Mouse (Mus musculus) embryonic facial prominence, embryonic 14.5 days (tissue): ENCODE results near the gene Dmbx1. TPM values are rescaled to one million over a fixed set of nuclear protein-coding genes. Genes with fewer than 3 reads are reported as not detected.

Experiments
- ATAC-seq: fragments of 200-750 bp; cut with Nextera tagmentation; 2 replicates; pipeline ENCODE4 v1.8.0; 2017; ENCODE audit warnings: low read depth, moderate number of reproducible peaks, moderate TSS enrichment
- DNase-seq: peaks from one replicate; pipeline ENCODE4 v3.0.0-alpha.2; 2015; ENCODE audit warnings: low spot score
- H3K27ac ChIP-seq: fragments of 300-500 bp; sonication (generic); replicated peaks from 2 replicates; pipeline ENCODE4 v1.5.1; 2014; ENCODE audit warnings: low read depth, mild to moderate bottlenecking, low read length, moderate library complexity
- H3K27me3 ChIP-seq: fragments of 300-500 bp; sonication (generic); replicated peaks from 2 replicates; pipeline ENCODE4 v1.6.1; 2014; ENCODE audit warnings: low read length; ENCODE audit not compliant: control insufficient read depth, insufficient read depth
- H3K36me3 ChIP-seq: fragments of 300-500 bp; sonication (generic); 2 replicates; pipeline ENCODE4 v1.6.1; 2014; ENCODE audit warnings: low read length, mixed read lengths; ENCODE audit not compliant: control insufficient read depth, insufficient read depth
- H3K4me1 ChIP-seq: fragments of 300-500 bp; sonication (generic); 2 replicates; pipeline ENCODE4 v1.6.1; 2014; ENCODE audit warnings: antibody characterized with exemption, low read length; ENCODE audit not compliant: control insufficient read depth, insufficient read depth
- H3K4me2 ChIP-seq: fragments of 300-500 bp; sonication (generic); 2 replicates; pipeline ENCODE4 v1.6.1; 2014; ENCODE audit warnings: low read depth, mild to moderate bottlenecking, low read length, moderate library complexity, mixed read lengths
- H3K4me3 ChIP-seq: fragments of 300-500 bp; sonication (generic); 2 replicates; pipeline ENCODE4 v1.5.1; 2014; ENCODE audit warnings: low read depth, mild to moderate bottlenecking, low read length
- H3K9ac ChIP-seq: fragments of 300-500 bp; sonication (generic); 2 replicates; pipeline ENCODE4 v1.6.1; 2014; ENCODE audit warnings: low read depth, mild to moderate bottlenecking, low read length, moderate library complexity, mixed read lengths
- H3K9me3 ChIP-seq: fragments of 300-500 bp; sonication (generic); 2 replicates; pipeline ENCODE4 v1.6.1; 2016; ENCODE audit warnings: low read length; ENCODE audit not compliant: control insufficient read depth
- WGBS: fragments of 180-500 bp; shearing (Covaris S2); extraction: QIAGEN DNeasy Blood & Tissue Kit; methylation state at CpG from one replicate; pipeline ENCODE4 v1.1.7; 2014; 5-methylcytosine and 5-hydroxymethylcytosine counted together
- polyA plus RNA-seq: library from polyadenylated mRNA; unstranded; fragments of >200 nt; fragmentation: Nextera tagmentation; extraction: Ambion mirVana; gene quantifications from 2 replicates; pipeline ENCODE4 v1.2.1, GENCODE M21; 2014

The Dmbx1 gene
- polyA plus RNA-seq, 1 experiment from 2014 or later = 0.26 TPM

DNA sequence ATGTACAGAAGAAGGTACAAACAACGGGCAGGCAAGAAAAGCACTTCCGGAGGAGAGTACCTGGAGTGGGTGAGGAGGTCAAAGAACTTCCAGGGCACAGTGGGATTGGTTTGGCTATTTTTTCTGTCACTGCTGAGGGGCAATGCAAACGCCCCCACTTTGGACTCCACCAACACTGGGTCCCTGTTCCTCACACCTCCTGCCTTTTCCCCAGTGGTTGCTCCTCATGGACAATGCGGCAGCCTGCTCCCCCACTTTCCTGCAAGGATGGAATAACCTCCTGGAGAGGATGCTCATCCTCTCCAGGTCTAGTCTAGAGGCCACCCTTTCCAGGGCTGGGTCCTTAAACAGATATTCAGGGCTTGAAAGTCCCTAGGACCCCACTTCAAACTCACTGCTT is 39.2 kb upstream of the Dmbx1 start:
- Histone ChIP-seq H3K36me3 (no peaks in the 10 kb centered on the region), H3K9me3 (no peaks in the 10 kb centered on the region), H3K4me1 (0 out of 2 replicates have a peak, but pooled peaks cover 3% of the 10 kb centered on the region), H3K27ac (no peak overlapping the region), H3K4me2 (peak overlapping the region; percentile 53; the same call in 1 of the 2 replicates), H3K4me3 (no peak overlapping the region), H3K27me3 (peaks cover 82% of the 10 kb centered on the region), H3K9ac (no peak overlapping the region)
- no peak for DNase-seq
- ATAC-seq = no peak
- 11% methylated on average over 4 of the region's 4 CpGs for WGBS

DNA sequence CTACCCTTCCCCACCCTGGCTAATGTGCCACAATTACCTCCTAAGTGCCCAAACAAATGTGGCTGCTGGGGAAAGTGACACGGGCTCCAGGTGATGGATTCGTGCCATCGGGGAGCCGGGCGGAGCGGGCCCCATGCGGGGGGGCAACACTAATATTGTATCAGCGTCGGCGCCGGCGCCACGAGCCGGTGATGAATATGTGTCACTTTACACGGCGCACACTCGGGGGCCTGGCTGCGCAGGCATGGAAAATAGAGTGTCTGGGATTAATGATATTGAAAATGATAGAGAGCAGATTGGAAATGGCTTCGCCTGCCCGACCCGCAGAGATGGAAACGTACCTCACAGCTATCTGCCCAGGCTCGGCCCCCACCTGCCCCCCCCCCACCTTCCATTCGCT is 32.8 kb upstream of the Dmbx1 start:
- Histone ChIP-seq H3K4me1 (no peaks in the 10 kb centered on the region), H3K27me3 (peaks cover 89% of the 10 kb centered on the region), H3K36me3 (no peaks in the 10 kb centered on the region), H3K27ac (no peak overlapping the region), H3K9me3 (no peaks in the 10 kb centered on the region), H3K4me3 (no peak overlapping the region), H3K9ac (no peak overlapping the region), H3K4me2 (no peak overlapping the region)
- WGBS = 65% methylated on average over 24 of the region's 24 CpGs
- DNase-seq (no peak), ATAC-seq (no peak)

GRCm38 (mm10) chr4:115964446-115964845 is 24.7 kb upstream of the Dmbx1 start:
- H3K27me3 ChIP-seq = peaks cover 94% of the 10 kb centered on the region

GRCm38 (mm10) chr4:115963751-115964150 is 24.0 kb upstream of the Dmbx1 start:
- DNase-seq = no peak
- H3K4me2 ChIP-seq = peak overlapping the region; percentile 78; the same call in 1 of the 2 replicates
- 10% methylated on average over 6 of the region's 6 CpGs for WGBS

More at GRCm38 (mm10) chr4:115964446-115964845, 24.7 kb upstream of the Dmbx1 start:
- Histone ChIP-seq H3K4me3 (no peak overlapping the region), H3K9me3 (no peaks in the 10 kb centered on the region), H3K9ac (no peak overlapping the region), H3K4me1 (no peaks in the 10 kb centered on the region), H3K4me2 (no peak overlapping the region), H3K27ac (no peak overlapping the region), H3K36me3 (no peaks in the 10 kb centered on the region)
- 10% methylated on average over 5 of the region's 5 CpGs for WGBS
- DNase-seq = no peak
- ATAC-seq = no peak

DNA sequence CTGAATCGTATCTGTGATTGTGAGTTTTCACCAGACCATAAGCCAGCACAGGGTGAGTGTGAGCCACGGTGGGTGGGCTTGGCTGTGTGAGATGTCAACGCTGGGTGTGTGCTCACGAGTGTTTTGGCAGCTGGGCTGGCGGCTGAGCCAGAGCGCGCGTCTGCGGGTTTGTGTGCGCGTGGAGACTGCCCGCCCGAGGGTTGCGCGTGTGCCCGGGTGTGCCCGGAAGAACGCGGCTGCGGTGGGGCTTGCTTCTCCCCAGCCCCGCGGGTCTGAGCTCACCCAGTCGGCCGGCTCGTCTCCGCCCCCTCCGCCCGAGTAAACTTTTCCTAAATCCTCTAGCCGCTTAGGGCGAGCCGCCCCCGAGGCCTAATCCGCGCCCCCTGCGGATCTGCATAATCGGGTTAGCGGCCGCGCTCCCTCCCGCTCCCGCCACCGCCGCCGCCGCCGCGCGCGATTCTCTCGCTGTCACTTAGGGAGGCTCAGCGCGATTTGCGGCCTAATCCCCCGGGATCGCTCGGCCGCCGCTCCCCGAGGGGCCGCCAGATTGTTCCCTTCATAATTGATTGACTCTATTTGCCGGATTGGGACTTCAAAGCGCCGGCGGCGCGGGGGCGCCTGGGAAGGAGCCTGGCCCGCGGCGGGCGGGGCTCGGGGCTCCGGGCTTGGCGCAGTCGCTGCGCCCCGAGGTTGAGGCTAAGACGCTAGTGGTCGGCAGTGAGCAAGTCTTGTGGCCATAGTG is 23.1 kb upstream of the Dmbx1 start:
- peaks cover 89% of the 10 kb centered on the region for H3K27me3 ChIP-seq
- H3K4me2 ChIP-seq = peak overlapping the region; percentile 78
- H3K36me3 ChIP-seq = no peaks in the 10 kb centered on the region
- H3K27ac ChIP-seq = no peak overlapping the region
- no peaks in the 10 kb centered on the region for H3K4me1 ChIP-seq
- WGBS = under 1% methylated on average over 58 of the region's 79 CpGs
- peak overlapping the region; percentile 55 for H3K4me3 ChIP-seq
- DNase-seq (peak; percentile 59), ATAC-seq (peak; percentile 67)
- no peaks in the 10 kb centered on the region for H3K9me3 ChIP-seq
- peak overlapping the region; percentile 61 for H3K9ac ChIP-seq

More at GRCm38 (mm10) chr4:115963751-115964150, 24.0 kb upstream of the Dmbx1 start:
- H3K4me3 ChIP-seq = 0 out of 2 replicates have a peak overlapping the region, but pooled peaks have one; percentile 55
- H3K9me3 ChIP-seq = no peaks in the 10 kb centered on the region
- H3K27ac ChIP-seq = no peak overlapping the region
- no peak overlapping the region for H3K9ac ChIP-seq
- H3K27me3 ChIP-seq = peaks cover 92% of the 10 kb centered on the region
- H3K4me1 ChIP-seq = no peaks in the 10 kb centered on the region
- no peak for ATAC-seq
- no peaks in the 10 kb centered on the region for H3K36me3 ChIP-seq

DNA sequence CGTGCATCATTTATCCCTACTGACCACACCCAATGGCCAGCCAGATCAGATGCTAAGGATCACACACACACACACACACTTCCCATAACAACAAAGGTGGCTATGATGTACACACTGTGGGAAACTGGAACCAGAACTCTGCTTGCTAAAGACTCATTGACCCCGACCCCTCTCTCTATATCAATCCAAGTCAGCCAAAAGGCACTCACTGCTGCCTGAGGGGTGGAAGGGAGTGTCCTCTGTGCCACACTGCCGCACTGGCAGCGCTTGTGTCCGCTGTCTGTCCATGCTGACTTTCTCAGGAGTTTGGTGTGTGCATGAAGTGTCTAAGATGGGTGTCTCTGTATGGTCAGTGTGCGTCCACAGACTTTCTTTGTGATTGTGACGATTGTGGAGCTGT is 22.3 kb upstream of the Dmbx1 start:
- Histone ChIP-seq H3K36me3 (no peaks in the 10 kb centered on the region), H3K4me1 (no peaks in the 10 kb centered on the region), H3K4me3 (no peak overlapping the region; the same call in 1 of the 2 replicates), H3K27ac (no peak overlapping the region), H3K9ac (no peak overlapping the region), H3K27me3 (peaks cover 89% of the 10 kb centered on the region), H3K4me2 (no peak overlapping the region), H3K9me3 (no peaks in the 10 kb centered on the region)
- ATAC-seq (no peak), DNase-seq (no peak)
- WGBS = 9% methylated on average over 7 of the region's 7 CpGs

DNA sequence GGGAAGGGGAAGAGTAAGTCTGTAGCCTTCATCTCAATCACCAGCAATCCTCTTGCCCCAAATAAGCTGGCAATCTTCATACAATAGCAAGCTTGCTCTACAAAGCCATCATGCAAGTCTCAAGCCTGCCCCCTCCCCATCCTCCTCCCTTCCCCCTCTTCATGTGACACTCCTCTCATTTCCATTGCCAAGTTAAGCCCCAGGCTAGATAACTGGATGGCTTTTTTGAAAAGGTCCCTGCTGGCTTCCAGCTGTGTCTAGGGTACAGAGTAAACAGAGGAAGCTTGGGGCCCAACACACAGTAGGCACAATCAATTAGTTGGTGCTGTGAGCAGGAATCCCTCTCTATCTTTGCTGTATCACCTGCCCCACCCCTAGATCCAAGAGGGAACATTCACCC is 19.8 kb upstream of the Dmbx1 start:
- Histone ChIP-seq H3K4me1 (no peaks in the 10 kb centered on the region), H3K27me3 (peaks cover 92% of the 10 kb centered on the region), H3K36me3 (no peaks in the 10 kb centered on the region), H3K4me2 (no peak overlapping the region), H3K4me3 (no peak overlapping the region), H3K9ac (no peak overlapping the region), H3K9me3 (no peaks in the 10 kb centered on the region), H3K27ac (no peak overlapping the region)
- DNase-seq (no peak), ATAC-seq (no peak)

GRCm38 (mm10) chr4:115955494-115955775 is 15.7 kb upstream of the Dmbx1 start:
- Histone ChIP-seq H3K4me3 (no peak overlapping the region), H3K9ac (no peak overlapping the region), H3K36me3 (no peaks in the 10 kb centered on the region), H3K27me3 (peaks cover 93% of the 10 kb centered on the region), H3K4me2 (no peak overlapping the region), H3K27ac (no peak overlapping the region), H3K4me1 (no peaks in the 10 kb centered on the region), H3K9me3 (no peaks in the 10 kb centered on the region)
- no peak for DNase-seq
- WGBS = 3% methylated on average over 3 of the region's 3 CpGs
- no peak for ATAC-seq
